Mouse (Mus musculus): ENCODE results near the gene Rraga.
"Not testable (repeated sequence)": the region's sequence is repeated elsewhere in the genome, so short reads cannot be mapped to it uniquely, and the experiment has no call there.

The Rraga gene

DNA sequence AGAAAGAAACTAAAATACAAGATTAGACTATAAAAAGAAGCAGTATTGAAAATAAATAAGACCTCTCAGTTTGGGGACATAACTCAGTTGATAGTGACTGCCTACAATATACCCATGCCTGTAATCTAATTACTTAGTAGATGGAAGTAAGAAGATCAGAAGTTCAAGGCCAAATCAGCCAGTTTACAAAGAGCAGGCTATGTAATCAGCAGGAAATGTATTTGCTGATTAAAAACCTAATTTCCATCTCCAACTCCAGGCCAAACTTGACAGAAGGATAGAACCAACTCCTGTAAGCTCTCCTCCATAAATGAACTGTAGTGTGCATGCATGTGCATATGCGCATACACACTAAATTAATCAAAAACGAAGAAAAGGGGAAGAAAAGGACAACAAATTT is 15.8 kb downstream of the Rraga start:
- DNase-seq (ENCODE audit: low spot score) = no peak

DNA sequence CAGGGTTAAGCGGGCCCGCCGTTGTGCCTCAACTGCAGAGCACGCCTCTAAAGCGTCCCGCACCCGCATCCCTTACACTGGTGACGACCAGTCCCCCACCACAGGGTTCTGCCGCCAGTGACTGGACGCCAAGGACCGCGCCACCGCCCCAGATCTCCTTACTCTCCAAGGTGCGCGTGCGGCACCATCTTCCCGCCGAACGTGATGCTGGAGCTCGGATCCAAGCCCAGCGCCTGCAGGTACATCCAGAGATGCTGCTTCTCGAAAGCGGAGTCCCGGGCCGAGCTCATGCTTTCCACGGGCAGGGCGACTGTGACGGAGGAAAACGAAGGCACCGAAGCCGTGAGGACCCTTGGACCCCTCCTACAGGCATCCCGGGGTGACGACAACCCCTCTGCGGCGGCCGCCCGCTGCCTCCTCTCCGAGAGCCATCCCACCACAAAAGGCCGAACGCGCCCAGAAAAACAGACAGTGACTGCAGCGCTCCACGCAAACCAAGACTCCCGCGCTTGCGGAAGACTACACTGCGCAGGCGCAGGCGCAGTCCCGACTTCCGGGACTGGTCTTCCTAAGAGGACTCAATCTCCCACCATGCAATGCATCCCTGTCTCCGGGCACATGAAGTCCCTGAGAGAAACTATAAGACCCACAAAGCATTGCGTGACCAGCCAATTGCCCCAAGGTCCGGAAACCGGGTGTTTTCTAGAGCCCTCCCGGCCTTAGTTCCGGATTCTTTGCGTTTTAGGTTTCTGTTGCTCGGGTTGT is 36.2 kb downstream of the Rraga start, which contains the start of gene Haus6:
Gene Haus6 (minus strand): TSS at position 532 of the 765 bp plus-strand sequence.
- peak; percentile 95 for DNase-seq (ENCODE audit: low spot score)

DNA sequence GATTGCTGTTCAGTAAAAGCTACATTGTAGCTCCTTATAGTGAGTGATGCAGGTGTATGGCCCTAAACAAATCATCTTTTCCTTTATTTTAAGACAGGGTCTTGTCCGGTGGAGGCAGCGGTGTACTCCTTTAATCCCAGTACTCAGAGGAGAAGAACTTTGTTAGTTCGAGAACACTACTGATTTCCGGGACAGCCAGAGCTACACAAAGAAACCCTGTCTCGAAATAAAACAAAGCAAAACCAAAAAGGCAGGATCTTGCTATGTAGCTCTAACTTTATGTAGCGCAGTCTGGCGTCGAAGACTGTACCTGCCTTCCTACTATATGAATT is 36.8 kb downstream of the Rraga start:
- DNase-seq (ENCODE audit: low spot score) = no peak

DNA sequence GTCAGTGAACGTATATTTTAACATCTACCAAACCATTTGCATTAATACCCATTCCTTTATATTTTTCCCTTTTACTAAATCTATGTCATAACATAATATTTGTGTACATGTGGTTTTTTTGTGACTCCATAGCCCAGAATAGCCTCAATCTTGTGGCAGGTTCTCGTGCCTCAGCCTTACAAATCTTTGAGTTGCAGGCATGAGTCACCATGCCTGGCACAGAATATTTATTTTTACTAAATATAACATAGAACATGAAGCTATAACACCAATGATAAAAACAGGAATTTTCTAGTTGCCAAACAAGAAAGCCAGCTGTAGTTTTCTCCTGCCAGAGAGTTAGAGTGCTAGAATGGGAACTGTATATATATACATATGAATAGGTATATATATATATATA is 45.0 kb downstream of the Rraga start:
- no peak for DNase-seq (ENCODE audit: low spot score)

DNA sequence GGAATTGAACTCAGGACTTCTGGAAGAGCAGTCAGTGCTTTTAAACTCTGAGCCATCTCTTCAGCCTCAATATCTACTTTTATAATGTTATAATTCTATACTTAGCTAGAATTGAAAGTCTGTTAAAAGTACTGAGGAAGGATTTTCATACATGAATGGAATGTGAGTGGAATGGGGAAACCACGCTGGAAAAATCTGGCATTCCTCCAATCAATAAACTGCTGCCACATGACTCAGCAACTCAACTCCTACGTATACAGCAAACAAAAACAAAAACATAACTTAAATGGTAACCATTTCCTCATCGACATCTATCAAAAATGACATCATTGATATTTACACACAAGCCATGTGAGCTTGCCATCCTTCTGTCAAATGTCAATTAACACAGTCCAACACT is 46.6 kb downstream of the Rraga start:
- no peak for DNase-seq (ENCODE audit: low spot score)

DNA sequence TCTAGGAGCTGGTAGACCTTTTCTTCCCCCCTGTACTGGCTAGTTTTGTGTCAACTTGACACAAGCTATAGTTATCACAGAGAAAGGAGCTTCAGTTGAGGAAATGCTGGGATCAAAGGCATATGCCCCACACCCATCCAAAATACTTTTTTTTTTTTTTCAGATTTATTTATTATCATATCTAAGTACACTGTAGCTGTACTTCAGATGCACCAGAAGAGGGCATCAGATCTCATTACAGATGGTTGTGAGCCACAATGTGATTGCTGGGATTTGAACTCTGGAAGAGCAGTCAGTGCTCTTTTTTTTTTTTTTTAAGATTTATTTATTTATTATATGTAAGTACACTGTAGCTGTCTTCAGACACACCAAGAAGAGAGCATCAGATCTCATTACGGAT is 47.1 kb downstream of the Rraga start:
- DNase-seq (ENCODE audit: low spot score) = not testable (repeated sequence)

DNA sequence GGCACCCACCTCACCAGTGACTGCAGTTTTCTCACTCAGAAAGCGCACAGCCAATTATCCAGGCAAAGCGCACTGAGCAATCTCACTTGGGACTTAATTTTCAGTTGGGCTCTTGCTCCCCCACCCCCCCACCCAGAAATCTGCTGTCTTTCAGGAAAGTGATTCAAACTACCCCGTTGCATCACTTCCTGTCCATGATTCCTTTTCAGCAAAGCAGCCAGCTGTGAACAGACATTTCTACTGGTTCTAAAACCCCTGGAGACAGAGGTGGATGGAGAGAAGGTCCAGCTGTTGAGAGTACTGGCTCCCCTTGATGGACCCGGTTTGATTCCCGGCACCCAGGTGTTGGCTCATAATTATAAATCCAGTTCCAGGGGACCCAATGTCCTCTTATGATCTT is 50.0 kb downstream of the Rraga start:
- no peak for DNase-seq (ENCODE audit: low spot score)

DNA sequence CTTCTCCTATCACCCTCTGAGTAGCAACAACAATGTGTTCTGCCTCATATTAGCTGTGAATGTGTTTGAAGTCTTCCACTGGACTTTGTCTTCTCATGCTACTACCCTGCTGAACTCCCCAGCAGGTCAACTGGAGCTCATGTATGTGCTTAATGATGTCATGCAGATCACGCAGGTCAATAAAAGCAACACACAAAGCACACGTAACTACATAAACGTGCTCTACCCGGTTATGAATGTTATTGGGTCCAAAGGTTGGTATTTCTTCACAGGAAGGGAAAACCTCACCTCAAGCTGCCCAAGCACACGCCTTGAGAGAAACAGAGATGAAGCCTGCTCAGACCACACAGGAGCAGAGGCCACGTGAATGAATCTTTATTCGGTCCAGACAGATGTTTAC is 51.0 kb downstream of the Rraga start:
- DNase-seq (ENCODE audit: low spot score) = not testable (repeated sequence)
